Mouse (Mus musculus): ENCODE data around the gene Zfp169.

GRCm38 (mm10) chr13:48515861-48516260 lies 2.6 kb upstream of the Zfp169 start:
- TF ChIP-seq CTCF (IDR thresholded peaks at IDR 0.05; ENCODE audit: extremely low read depth, insufficient read depth, insufficient read length, insufficient replicate concordance), result no peak
- TF ChIP-seq POLR2A (IDR thresholded peaks at IDR 0.05; ENCODE audit: low read depth, low read length), result no peak
